Mouse (Mus musculus) cerebellum, adult (tissue): ENCODE results near the gene Ttn.

Experiments
- ATAC-seq: cut with Nextera tagmentation; 2 replicates; pipeline ENCODE4 v1.9.2; 2017; ENCODE audit warnings: mild to moderate bottlenecking, moderate library complexity, mixed read lengths; ENCODE audit not compliant: insufficient number of reproducible peaks, low FRiP score, low TSS enrichment

The Ttn gene

DNA sequence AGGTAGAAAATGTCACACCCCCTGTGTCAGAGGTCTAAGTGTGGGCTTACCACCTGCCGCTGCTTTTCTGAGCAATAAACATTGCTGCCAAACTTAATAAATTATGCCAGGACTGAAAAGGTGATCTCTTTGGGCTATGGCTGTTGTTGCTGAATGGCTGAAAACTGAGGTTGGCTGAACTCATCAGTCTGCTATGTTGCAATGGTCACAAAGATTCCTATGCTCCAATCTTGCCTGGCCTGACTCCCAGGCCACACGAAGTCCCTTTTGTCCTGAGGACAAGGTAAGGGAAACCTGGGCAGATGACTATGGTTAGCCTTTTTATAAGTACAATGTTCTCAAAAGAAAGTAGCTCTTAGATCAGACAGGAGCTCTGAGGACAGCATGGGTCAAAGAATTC lies 16.3 kb downstream of the Ttn start:
- ATAC-seq, result no peak

DNA sequence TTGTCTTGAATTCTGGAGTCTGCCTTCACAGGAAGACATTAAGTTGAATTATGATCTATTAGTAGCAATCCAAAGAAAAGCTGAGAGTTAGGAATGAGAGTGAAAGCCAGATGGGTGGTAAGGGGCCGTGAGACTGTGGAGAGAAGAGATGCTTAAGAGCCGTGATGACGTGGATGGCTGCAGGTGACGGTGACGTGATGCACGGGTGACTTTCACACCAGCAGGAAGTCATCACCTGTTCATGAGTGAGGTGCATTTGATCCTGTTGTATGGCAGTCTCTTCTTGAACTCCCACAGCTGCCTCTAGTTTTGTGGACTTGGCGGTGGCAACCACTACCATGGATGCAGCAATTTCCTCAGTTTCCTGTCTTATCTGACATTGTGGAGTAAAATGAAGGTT lies 16.8 kb downstream of the Ttn start:
- no peak for ATAC-seq

- ATAC-seq, result no peak
These were observed 20.3 kb downstream of the Ttn start for GRCm38 (mm10) chr2:76962045-76962432.

DNA sequence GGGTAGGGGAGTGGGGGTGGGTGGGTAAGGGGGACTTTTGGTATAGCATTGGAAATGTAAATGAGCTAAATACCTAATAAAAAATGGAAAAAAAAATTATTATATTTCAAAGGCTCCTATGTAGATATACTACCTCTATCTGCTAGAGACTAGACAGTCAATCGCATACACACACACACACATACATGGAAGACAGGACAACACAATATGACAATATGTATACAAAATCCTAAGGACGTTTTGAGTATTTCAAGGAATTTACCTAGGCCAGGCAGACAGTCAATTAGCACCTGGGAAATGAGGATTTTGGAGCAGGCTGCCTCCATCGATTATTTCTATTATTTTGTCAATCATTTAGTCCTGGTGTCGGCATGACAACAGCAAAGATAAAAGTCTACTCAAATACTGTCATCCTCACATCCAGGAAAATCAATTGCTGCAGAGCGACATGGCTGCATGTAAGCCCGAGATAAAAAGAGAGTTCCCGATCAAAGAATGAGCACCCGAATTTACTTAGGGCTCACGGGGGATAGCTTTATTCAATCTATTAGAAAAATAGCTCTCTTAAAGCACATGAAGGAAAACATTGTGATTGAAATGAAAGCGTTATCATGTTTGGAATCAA lies 20.8 kb downstream of the Ttn start:
- no peak for ATAC-seq

GRCm38 (mm10) chr2:76949774-76950173 lies 32.6 kb downstream of the Ttn start:
- no peak for ATAC-seq

- no peak for ATAC-seq
These were observed 43.8 kb downstream of the Ttn start for GRCm38 (mm10) chr2:76938515-76938914.

GRCm38 (mm10) chr2:76929718-76930117 lies 52.6 kb downstream of the Ttn start:
- ATAC-seq, result no peak

DNA sequence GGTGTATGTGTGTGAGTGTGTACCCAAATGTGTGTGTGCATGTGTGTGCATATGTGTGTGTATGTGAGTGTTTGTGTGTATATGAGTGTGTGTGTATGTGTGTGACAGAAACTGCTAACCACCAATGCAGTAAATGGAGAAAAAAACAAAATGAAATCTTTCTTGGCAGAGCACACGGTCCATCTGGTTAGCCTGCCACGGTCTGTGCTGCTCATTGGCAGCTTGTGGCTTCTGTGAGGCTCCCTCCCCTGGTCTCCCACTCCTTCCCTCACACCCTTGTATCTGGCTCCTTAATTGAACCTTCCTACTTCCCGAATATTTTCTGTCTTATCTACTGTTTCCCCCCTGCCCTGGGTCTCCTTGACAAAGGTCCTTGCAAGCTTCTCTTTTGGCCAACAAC lies 53.5 kb downstream of the Ttn start:
- peak; percentile 91 for ATAC-seq

DNA sequence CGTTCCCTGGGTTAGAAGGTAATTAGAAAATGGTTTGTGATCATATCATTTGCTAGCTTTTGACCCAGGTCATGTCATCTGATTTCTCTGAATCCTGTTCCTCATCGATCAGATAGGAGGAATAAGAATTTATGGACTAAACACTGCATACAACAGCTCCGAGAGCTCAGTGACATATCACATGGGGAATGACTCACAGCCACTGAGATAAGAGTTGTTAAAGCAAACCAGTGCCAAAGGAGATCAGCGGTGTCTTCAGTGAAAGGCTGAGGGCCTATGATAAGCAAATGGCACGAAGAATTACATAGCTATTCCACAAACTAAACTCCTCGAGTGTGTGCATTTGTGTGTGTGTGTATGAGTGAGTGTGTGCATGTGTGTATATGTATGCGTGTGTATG lies 54.0 kb downstream of the Ttn start:
- no peak for ATAC-seq

DNA sequence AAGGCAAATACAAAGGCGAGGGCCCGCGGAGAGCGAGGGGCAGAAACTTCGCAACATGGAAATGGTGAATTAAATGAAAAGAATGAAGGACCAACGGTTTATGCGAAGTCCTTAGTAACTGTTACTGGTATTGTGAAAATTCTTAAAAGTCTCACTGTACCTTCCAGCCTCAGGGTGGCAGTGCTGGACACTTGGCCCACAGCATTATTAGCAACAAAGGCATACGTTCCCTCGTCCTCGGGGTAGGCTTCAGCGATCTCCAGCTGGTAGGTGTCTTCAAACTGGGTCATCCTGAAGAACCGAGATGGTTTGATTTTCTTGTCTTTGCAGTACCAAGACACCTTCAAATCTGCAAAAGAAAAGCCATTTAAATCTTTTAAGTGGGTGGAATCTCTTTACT lies 55.4 kb downstream of the Ttn start:
- ATAC-seq, result 0 out of 2 replicates have a peak, but pooled peaks have one; percentile 40

- no peak for ATAC-seq
These were observed 67.4 kb downstream of the Ttn start for GRCm38 (mm10) chr2:76914959-76915358.

GRCm38 (mm10) chr2:76908705-76909457 lies 73.5 kb downstream of the Ttn start:
- ATAC-seq, result no peak

- no peak for ATAC-seq
These were observed 79.0 kb downstream of the Ttn start for GRCm38 (mm10) chr2:76903351-76903750.

GRCm38 (mm10) chr2:76901476-76902086 lies 80.8 kb downstream of the Ttn start:
- no peak for ATAC-seq

DNA sequence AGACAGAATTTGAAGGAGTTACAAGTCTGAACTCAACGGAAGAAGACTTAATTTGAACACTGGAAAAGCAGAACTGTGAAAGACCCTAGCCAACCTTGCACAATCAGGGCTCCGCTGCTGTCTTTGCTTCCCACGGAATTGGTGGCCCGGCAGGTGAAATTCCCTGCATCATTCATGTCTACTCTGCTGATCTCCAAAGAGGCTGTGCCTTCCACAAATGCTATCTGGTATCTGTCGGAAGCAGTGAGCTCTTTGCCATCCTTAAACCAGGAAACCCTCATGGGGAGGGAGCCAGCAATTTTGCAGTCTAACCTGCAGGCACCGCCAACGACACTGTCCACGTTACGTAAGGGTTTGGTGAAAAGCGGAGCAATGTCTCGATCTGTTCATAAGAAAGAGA lies 82.5 kb downstream of the Ttn start:
- no peak for ATAC-seq

DNA sequence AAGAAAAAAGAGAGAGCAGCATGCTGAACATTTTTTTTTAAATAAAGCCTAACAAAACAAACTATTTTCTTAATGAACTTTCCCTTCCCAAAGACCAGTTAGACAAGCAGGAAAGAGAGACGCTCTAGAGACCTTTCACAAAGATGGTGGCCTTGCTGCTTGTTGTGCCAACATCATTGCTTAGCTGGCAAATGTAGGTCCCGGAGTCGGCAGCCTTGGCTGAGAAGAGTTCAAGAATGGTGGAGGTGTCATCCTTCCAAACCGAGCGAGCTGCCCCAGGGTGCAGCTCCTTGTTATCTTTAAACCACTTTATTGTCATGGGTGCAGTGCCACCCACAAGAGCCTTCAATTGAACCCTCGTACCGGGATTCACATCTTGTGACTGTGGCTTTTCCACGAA lies 85.4 kb downstream of the Ttn start:
- ATAC-seq, result no peak

GRCm38 (mm10) chr2:76895327-76895726 lies 87.0 kb downstream of the Ttn start:
- no peak for ATAC-seq

DNA sequence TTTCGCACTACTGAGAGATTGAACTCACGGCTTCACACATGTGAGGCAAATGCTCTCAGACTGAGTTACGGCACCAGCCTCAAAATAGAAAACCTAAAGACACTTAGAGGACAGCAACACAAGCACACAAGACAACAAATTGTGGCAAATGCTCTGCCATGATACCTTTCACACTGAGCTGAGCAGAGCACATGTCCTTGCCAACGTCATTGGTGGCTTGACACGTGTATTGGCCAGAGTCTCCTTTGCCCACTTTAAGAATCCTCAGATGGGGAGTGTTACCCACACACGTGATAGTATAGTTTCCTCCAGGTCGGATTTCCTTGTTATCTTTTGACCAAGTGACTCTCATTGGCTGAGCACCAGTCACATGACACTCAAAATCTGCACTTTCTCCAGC lies 93.6 kb downstream of the Ttn start:
- no peak for ATAC-seq

- ATAC-seq, result no peak
These were observed 96.5 kb downstream of the Ttn start for GRCm38 (mm10) chr2:76885855-76886254.

DNA sequence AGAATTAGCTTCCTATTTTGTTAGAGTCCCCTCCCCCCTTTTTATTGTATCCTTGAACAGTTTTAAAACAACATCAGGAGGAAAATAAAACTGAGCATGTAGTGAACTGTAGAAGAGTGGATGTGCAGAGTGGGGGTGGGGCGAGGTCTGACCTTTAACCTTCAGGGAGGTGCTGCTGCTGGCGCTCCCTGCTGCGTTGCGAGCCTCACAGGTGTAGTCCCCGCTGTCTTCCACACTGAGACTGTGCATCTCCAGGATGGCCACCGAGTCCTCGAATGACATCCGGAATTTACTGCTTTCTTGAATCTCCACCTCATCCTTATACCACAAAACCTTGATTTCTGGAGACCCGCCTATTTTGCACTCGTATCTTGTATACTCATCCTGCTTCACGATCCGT lies 100.9 kb downstream of the Ttn start:
- ATAC-seq, result no peak

DNA sequence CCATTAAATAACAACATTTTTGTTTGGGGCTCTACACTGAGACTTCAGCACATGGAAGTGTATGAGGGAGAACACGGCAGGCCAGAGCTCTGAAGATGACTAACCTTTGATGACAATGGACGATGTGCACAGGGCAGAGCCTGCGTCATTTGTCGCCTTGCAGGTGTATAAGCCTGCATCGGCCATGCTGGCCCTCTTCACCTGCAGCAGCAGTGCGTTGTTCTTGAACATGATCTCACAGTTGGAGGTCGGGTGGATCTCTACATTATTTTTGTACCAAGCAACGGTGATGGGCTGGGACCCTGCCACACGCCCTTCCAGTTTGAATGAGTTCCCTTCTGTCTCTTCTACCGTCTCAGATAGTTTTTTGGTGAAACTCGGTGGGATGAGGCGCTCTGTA lies 106.8 kb downstream of the Ttn start:
- no peak for ATAC-seq

DNA sequence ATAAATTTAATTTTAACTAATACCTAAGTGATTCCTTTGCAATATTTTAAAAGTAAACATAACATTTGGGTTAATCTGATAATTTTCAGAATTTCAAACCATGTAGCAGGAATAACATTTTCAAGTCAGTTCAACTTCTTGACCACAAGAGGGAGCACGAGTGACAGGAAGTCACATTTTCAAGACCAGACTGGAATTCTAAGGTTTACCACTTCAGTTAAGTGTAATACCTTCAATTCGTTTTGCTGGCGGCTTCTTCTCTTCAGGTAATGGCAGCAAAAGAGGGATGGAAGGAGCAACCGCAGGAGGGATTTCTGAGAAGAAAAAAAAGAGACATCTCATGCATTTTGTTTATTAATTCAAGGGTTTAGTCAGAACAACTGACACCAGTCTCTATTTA lies 115.4 kb downstream of the Ttn start:
- ATAC-seq, result 0 out of 2 replicates have a peak, but pooled peaks have one; percentile 45
